Mouse (Mus musculus): ENCODE data around the gene Arid1b. TPM values are rescaled to one million over a fixed set of nuclear protein-coding genes. Genes with fewer than 3 reads are reported as not detected.

Gene Arid1b
- polyA plus RNA-seq, 1 experiment from 2014 or later: 12.4 TPM

DNA sequence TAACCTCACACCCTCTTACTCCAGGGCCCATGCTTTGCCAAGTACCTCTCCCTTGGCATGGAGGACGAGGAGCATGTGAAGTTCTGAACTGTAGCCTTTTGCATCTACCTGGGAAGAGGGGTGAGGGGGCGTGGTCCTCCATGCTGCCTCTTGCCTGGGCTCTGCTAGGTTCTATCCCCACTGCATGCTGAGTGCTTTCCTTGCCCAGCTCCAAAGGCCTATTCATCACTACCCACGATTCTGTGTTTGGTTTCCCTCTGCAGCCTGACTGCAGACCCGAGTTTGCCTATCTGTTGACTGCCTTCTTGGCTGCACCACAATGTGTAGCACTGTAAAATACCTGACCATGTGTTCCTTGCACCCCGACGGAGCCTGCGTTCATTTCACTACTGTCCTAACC, 194.3 kb downstream of the Arid1b start:
- no peak for ATAC-seq (ENCODE audit: low read depth)
- no peaks in the 10 kb centered on the region for H3K27me3 ChIP-seq (replicated peaks; ENCODE audit: control insufficient read depth, insufficient read depth, low read length)
- H3K9me3 ChIP-seq (ENCODE audit: control insufficient read depth, low read length): no peaks in the 10 kb centered on the region
- H3K9ac ChIP-seq (ENCODE audit: low read depth, low read length): no peak overlapping the region
- peaks cover 7% of the 10 kb centered on the region for H3K4me1 ChIP-seq (ENCODE audit: control insufficient read depth, insufficient read depth, low read length)
- no peaks in the 10 kb centered on the region for H3K36me3 ChIP-seq (ENCODE audit: control insufficient read depth, insufficient read depth, low read length)
- no peak overlapping the region; the same call in 1 of the 2 replicates for H3K27ac ChIP-seq (replicated peaks; ENCODE audit: low read depth, low read length)
- H3K4me2 ChIP-seq (ENCODE audit: low read depth, low read length): no peak overlapping the region
- 66% methylated on average over 7 of the region's 7 CpGs for WGBS
- no peak for DNase-seq (ENCODE audit: low spot score)
- no peak overlapping the region for H3K4me3 ChIP-seq (ENCODE audit: low read depth, low read length)

DNA sequence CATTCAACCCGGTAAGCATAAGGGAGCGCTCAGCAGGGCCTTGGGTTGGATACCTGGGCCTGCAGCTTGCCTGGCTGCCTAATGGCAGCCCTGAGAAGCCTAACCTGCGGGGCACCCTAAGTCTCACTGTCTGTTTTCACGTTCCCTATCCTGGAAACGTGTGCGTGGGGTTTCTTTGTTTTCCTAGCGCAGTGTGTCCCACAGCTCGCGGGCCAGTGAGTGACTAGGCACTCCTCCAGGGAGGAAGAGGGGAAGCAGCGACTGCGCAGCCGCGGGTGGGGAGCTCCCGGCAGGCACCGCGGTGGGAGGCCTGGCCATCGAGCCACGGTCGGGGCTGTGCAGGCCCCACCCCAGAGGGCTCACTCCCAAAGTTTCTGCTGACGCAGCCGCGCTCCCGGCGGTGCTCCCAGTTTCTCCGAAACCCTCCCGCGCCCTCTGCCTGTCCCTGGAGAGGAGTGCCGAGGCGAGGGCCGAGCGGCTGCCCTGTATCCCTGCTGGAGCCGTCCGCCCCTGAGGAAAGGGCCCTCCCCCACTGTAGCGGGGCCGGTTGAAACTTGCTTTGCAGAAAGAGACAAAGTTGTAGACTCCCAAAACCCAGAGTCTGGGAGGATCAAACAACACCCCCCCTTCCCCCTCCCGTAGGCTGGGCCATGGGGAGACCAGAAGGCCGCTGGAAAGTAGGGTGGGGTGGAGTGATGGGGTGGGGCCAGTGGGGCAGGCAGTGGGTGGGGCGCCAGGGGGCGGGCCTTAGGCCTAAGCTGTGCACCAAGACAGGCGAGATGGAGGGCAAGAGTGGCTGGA, 195.6 kb downstream of the Arid1b start:
- peak overlapping the region; percentile 58 for H3K4me3 ChIP-seq (ENCODE audit: low read depth, low read length)
- peak overlapping the region; percentile 89 for H3K4me2 ChIP-seq (ENCODE audit: low read depth, low read length)
- no peaks in the 10 kb centered on the region for H3K9me3 ChIP-seq (ENCODE audit: control insufficient read depth, low read length)
- H3K4me1 ChIP-seq (ENCODE audit: control insufficient read depth, insufficient read depth, low read length): peaks cover 7% of the 10 kb centered on the region
- 3% methylated on average over 23 of the region's 40 CpGs for WGBS
- peak overlapping the region; percentile 81 for H3K9ac ChIP-seq (ENCODE audit: low read depth, low read length)
- DNase-seq (ENCODE audit: low spot score) (peak; percentile 98), ATAC-seq (ENCODE audit: low read depth) (peak; percentile 97)
- peak overlapping the region; percentile 99 for H3K27ac ChIP-seq (replicated peaks; ENCODE audit: low read depth, low read length)
- no peaks in the 10 kb centered on the region for H3K27me3 ChIP-seq (replicated peaks; ENCODE audit: control insufficient read depth, insufficient read depth, low read length)
- no peaks in the 10 kb centered on the region for H3K36me3 ChIP-seq (ENCODE audit: control insufficient read depth, insufficient read depth, low read length)

- Histone ChIP-seq H3K9ac (ENCODE audit: low read depth, low read length) (peak overlapping the region; percentile 81), H3K27ac (replicated peaks; ENCODE audit: low read depth, low read length) (peak overlapping the region; percentile 99), H3K36me3 (ENCODE audit: control insufficient read depth, insufficient read depth, low read length) (no peaks in the 10 kb centered on the region), H3K9me3 (ENCODE audit: control insufficient read depth, low read length) (no peaks in the 10 kb centered on the region), H3K4me2 (ENCODE audit: low read depth, low read length) (peak overlapping the region; percentile 89), H3K4me1 (ENCODE audit: control insufficient read depth, insufficient read depth, low read length) (peaks cover 9% of the 10 kb centered on the region), H3K27me3 (replicated peaks; ENCODE audit: control insufficient read depth, insufficient read depth, low read length) (no peaks in the 10 kb centered on the region), H3K4me3 (ENCODE audit: low read depth, low read length) (peak overlapping the region; percentile 58)
- WGBS: 22% methylated on average over 3 of the region's 3 CpGs
- no peak for DNase-seq (ENCODE audit: low spot score)
- no peak for ATAC-seq (ENCODE audit: low read depth)
These were observed 196.2 kb downstream of the Arid1b start for GRCm38 (mm10) chr17:5190367-5190766.

DNA sequence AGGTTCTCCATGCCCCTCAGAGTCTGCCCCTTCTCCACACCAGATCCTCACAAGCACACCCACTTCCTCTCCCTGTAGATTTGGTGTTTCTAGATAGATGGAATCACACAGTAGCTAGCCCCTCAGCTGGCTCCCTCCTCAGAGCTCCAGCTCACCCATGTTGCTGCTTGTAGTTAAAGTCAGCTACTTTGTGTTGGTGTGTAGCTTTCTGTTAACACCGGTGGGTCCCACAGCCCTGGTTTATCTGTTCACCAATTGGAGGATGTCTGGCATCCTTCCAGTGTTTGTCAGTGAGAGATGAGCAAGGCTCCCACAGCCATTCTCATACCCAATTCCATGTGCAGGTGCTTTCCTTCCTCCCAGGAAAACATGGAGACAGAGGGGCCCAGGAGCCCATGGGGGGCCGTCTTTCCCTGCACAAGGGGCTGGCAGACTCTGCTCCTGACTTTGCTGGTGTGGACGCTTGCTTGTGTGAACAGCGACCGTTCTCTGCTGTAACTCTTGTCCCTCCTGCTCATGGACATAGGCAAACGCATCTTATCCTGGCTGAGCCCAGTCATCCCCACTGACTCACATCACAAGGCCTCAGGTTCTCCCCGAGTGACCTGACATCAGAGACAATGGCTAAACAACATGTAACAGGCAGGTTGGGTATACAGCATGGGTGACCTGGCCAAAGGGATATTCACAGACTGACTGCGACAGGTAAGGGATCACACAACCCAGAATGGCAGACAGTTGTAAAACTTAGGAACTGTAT, 200.2 kb downstream of the Arid1b start:
- Histone ChIP-seq H3K4me2 (ENCODE audit: low read depth, low read length) (no peak overlapping the region), H3K4me3 (ENCODE audit: low read depth, low read length) (no peak overlapping the region), H3K9ac (ENCODE audit: low read depth, low read length) (no peak overlapping the region), H3K36me3 (ENCODE audit: control insufficient read depth, insufficient read depth, low read length) (no peaks in the 10 kb centered on the region), H3K27ac (replicated peaks; ENCODE audit: low read depth, low read length) (no peak overlapping the region), H3K9me3 (ENCODE audit: control insufficient read depth, low read length) (no peaks in the 10 kb centered on the region), H3K4me1 (ENCODE audit: control insufficient read depth, insufficient read depth, low read length) (peaks cover 11% of the 10 kb centered on the region; the same call in 1 of the 2 replicates), H3K27me3 (replicated peaks; ENCODE audit: control insufficient read depth, insufficient read depth, low read length) (no peaks in the 10 kb centered on the region)
- ATAC-seq (ENCODE audit: low read depth) (no peak), DNase-seq (ENCODE audit: low spot score) (no peak)
- 81% methylated on average over 8 of the region's 8 CpGs for WGBS

DNA sequence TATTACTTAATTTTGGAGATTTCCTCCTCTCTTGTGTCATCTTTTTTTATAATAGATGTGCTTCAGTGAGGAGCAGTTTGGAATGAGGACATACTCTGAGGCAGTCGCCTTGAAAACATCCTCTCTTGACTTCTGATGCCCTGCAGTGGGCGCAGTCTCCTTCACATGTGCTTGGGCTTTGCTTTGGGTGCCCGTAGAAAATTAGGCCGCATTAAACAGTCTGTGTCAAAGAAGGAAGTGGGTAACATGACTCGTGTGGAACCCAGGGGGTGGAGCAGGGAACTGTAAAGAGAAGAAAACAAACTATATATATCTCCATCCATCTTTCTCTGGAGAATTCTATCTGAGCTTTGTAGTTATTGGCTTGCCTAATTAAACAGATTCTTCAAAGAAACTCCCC, 201.3 kb downstream of the Arid1b start:
- WGBS: 40% methylated on average over 5 of the region's 5 CpGs
- H3K4me2 ChIP-seq (ENCODE audit: low read depth, low read length): no peak overlapping the region
- DNase-seq (ENCODE audit: low spot score) (no peak), ATAC-seq (ENCODE audit: low read depth) (no peak)
- no peak overlapping the region for H3K4me3 ChIP-seq (ENCODE audit: low read depth, low read length)
- H3K27me3 ChIP-seq (replicated peaks; ENCODE audit: control insufficient read depth, insufficient read depth, low read length): no peaks in the 10 kb centered on the region
- no peaks in the 10 kb centered on the region for H3K9me3 ChIP-seq (ENCODE audit: control insufficient read depth, low read length)
- H3K4me1 ChIP-seq (ENCODE audit: control insufficient read depth, insufficient read depth, low read length): peaks cover 11% of the 10 kb centered on the region; the same call in 1 of the 2 replicates
- no peaks in the 10 kb centered on the region for H3K36me3 ChIP-seq (ENCODE audit: control insufficient read depth, insufficient read depth, low read length)
- H3K9ac ChIP-seq (ENCODE audit: low read depth, low read length): no peak overlapping the region
- no peak overlapping the region for H3K27ac ChIP-seq (replicated peaks; ENCODE audit: low read depth, low read length)

DNA sequence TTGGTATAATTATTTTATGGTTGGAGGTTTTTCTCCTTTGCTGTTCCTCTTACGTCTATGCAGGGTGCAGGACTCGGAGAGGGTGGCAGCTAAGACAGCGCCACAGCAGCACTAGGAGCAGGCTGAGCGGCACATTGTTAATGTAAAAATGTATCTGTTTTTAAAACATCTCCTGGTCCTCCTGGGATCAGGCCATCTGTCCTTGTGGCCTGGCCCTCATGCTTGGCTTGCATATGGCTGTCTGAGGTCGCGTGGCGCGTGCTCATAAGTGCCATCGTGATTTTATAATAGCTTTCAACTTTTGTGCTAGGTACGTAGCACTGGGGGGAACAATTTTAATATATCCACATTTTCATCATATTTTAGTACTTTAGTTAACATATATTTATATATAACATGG, 201.9 kb downstream of the Arid1b start:
- Histone ChIP-seq H3K27me3 (replicated peaks; ENCODE audit: control insufficient read depth, insufficient read depth, low read length) (no peaks in the 10 kb centered on the region), H3K4me2 (ENCODE audit: low read depth, low read length) (no peak overlapping the region), H3K4me3 (ENCODE audit: low read depth, low read length) (no peak overlapping the region), H3K36me3 (ENCODE audit: control insufficient read depth, insufficient read depth, low read length) (no peaks in the 10 kb centered on the region), H3K4me1 (ENCODE audit: control insufficient read depth, insufficient read depth, low read length) (peaks cover 11% of the 10 kb centered on the region; the same call in 1 of the 2 replicates), H3K9ac (ENCODE audit: low read depth, low read length) (no peak overlapping the region), H3K9me3 (ENCODE audit: control insufficient read depth, low read length) (no peaks in the 10 kb centered on the region), H3K27ac (replicated peaks; ENCODE audit: low read depth, low read length) (no peak overlapping the region)
- 85% methylated on average over 10 of the region's 10 CpGs for WGBS
- DNase-seq (ENCODE audit: low spot score) (no peak), ATAC-seq (ENCODE audit: low read depth) (no peak)

DNA sequence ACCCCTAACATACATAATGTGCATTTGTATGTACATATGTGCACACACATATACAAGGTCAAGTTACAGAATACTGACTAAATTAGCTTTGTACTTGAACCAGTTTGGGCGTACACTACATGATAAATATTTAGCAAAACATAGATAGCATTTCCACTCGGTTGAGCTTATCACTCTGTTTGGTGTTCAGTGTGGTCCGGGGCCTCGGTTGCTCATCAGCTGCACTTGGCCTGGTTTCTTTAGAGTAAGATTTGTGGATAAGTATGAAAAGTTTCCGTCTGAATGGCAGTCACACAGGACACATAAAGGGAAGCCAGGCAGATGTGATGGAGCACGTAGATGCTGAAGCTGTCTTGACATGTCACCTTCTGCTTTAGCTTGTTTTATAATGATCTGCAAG, 202.4 kb downstream of the Arid1b start:
- H3K36me3 ChIP-seq (ENCODE audit: control insufficient read depth, insufficient read depth, low read length): no peaks in the 10 kb centered on the region
- H3K4me1 ChIP-seq (ENCODE audit: control insufficient read depth, insufficient read depth, low read length): peaks cover 11% of the 10 kb centered on the region; the same call in 1 of the 2 replicates
- ATAC-seq (ENCODE audit: low read depth) (no peak), DNase-seq (ENCODE audit: low spot score) (no peak)
- no peaks in the 10 kb centered on the region for H3K27me3 ChIP-seq (replicated peaks; ENCODE audit: control insufficient read depth, insufficient read depth, low read length)
- H3K4me2 ChIP-seq (ENCODE audit: low read depth, low read length): no peak overlapping the region
- H3K9ac ChIP-seq (ENCODE audit: low read depth, low read length): no peak overlapping the region
- WGBS: 79% methylated on average over 6 of the region's 6 CpGs
- no peak overlapping the region for H3K27ac ChIP-seq (replicated peaks; ENCODE audit: low read depth, low read length)
- no peak overlapping the region for H3K4me3 ChIP-seq (ENCODE audit: low read depth, low read length)
- H3K9me3 ChIP-seq (ENCODE audit: control insufficient read depth, low read length): no peaks in the 10 kb centered on the region

- no peak overlapping the region for H3K4me2 ChIP-seq (ENCODE audit: low read depth, low read length)
- H3K4me1 ChIP-seq (ENCODE audit: control insufficient read depth, insufficient read depth, low read length): peaks cover 11% of the 10 kb centered on the region; the same call in 1 of the 2 replicates
- ATAC-seq (ENCODE audit: low read depth) (no peak), DNase-seq (ENCODE audit: low spot score) (no peak)
- no peaks in the 10 kb centered on the region for H3K9me3 ChIP-seq (ENCODE audit: control insufficient read depth, low read length)
- H3K4me3 ChIP-seq (ENCODE audit: low read depth, low read length): no peak overlapping the region
- no peaks in the 10 kb centered on the region for H3K36me3 ChIP-seq (ENCODE audit: control insufficient read depth, insufficient read depth, low read length)
- no peak overlapping the region for H3K9ac ChIP-seq (ENCODE audit: low read depth, low read length)
- no peak overlapping the region for H3K27ac ChIP-seq (replicated peaks; ENCODE audit: low read depth, low read length)
- 79% methylated on average over 2 of the region's 2 CpGs for WGBS
- no peaks in the 10 kb centered on the region for H3K27me3 ChIP-seq (replicated peaks; ENCODE audit: control insufficient read depth, insufficient read depth, low read length)
These were observed 203.0 kb downstream of the Arid1b start for GRCm38 (mm10) chr17:5197083-5197482.
